Mouse (Mus musculus) CH12.LX (cell line): Measurements from ENCODE around the gene Ackr1.

ENCODE experiments used
- CHD2 ChIP-seq: IDR thresholded peaks from 2 replicates; pipeline ENCODE4 v1.6.1; 2011; ENCODE audit warnings: low read length, improper control_type of control experiment
- CTCF ChIP-seq, 2 experiments: IDR thresholded peaks in 1 of 2; conservative IDR thresholded peaks in 1 of 2; 2 replicates each; pipeline ENCODE4 v1.5.1; 2011 to 2012; ENCODE audit warnings: low read depth in 2 of 2, low read length in 2 of 2, improper control_type of control experiment in 1 of 2, inconsistent platforms in 1 of 2, mild to moderate bottlenecking in 1 of 2, moderate library complexity in 1 of 2
- EP300 ChIP-seq: IDR thresholded peaks from 2 replicates; pipeline ENCODE4 v1.6.1; 2011; ENCODE audit warnings: low read length, improper control_type of control experiment
- POLR2A ChIP-seq: IDR thresholded peaks from 2 replicates; pipeline ENCODE4 v1.6.1; 2011; ENCODE audit warnings: low read depth, mild to moderate bottlenecking, improper control_type of control experiment, low read length
- RCOR1 ChIP-seq: conservative IDR thresholded peaks from 2 replicates; pipeline ENCODE4 v1.6.1; 2012; ENCODE audit warnings: low read depth, mild to moderate bottlenecking, inconsistent platforms, low read length, improper control_type of control experiment
- TCF12 ChIP-seq: IDR thresholded peaks from 2 replicates; pipeline ENCODE4 v1.6.1; 2014; ENCODE audit warnings: low read depth, mild to moderate bottlenecking, inconsistent platforms, low read length, improper control_type of control experiment

GRCm38 (mm10) chr1:173374020-173374419 lies 40.5 kb upstream of the Ackr1 start:
- TF ChIP-seq CHD2: no peak
- no peak for TF ChIP-seq TCF12
- TF ChIP-seq CTCF (conservative IDR thresholded peaks at IDR 0.05 in 1 of 2, IDR thresholded peaks at IDR 0.05 in 1 of 2; ENCODE audit: low read depth in 2 of 2, low read length in 2 of 2): no peak
- no peak for TF ChIP-seq RCOR1
- TF ChIP-seq POLR2A: no peak
- TF ChIP-seq EP300: no peak
